Mouse (Mus musculus) ES-E14 (cell line): ENCODE measurements at regions not wholly inside any gene's neighbourhood (a gene's known extent, or its start where the extent isn't known, plus 50 kb on each side); places are given as distances from the start of the nearest gene placed in this dataset.

Experiments used
- CHD2 ChIP-seq: IDR thresholded peaks from 2 replicates; pipeline ENCODE4 v1.6.1; 2014; ENCODE audit warnings: mild to moderate bottlenecking, low read depth, low read length, inconsistent platforms
- HCFC1 ChIP-seq: IDR thresholded peaks from 2 replicates; pipeline ENCODE4 v1.6.1; 2012; ENCODE audit warnings: low read length, inconsistent platforms, borderline replicate concordance; ENCODE audit not compliant: insufficient read depth
- MAFK ChIP-seq: IDR thresholded peaks from 2 replicates; pipeline ENCODE4 v1.6.1; 2014; ENCODE audit warnings: mild to moderate bottlenecking, low read depth, low read length, inconsistent platforms; ENCODE audit not compliant: insufficient read depth
- ZC3H11A ChIP-seq: IDR thresholded peaks from 2 replicates; pipeline ENCODE4 v1.6.1; 2012; ENCODE audit warnings: low read depth, mild to moderate bottlenecking, inconsistent platforms, low read length, borderline replicate concordance
- ZNF384 ChIP-seq: IDR thresholded peaks from 2 replicates; pipeline ENCODE4 v1.6.1; 2012; ENCODE audit warnings: low read depth, low read length, inconsistent platforms

- TF ChIP-seq MAFK (no peak), HCFC1 (no peak), CHD2 (no peak), ZNF384 (no peak), ZC3H11A (no peak)
These were observed 111.6 kb downstream of the Kcnj2 start for GRCm38 (mm10) chr11:111177516-111177915.
